Mouse (Mus musculus) heart, postnatal 0 days (tissue): ENCODE results near the gene Efhc2. TPM values are rescaled to one million over a fixed set of nuclear protein-coding genes. Genes with fewer than 3 reads are reported as not detected.

Source experiments
- ATAC-seq: fragments of 200-750 bp; cut with Nextera tagmentation; 2 replicates; pipeline ENCODE4 v1.8.0; 2017; ENCODE audit warnings: low read depth, moderate number of reproducible peaks, moderate library complexity; ENCODE audit not compliant: insufficient read depth
- DNase-seq: peaks from one replicate; pipeline ENCODE4 v3.0.0-alpha.2; 2016; ENCODE audit warnings: low spot score
- H3K27ac ChIP-seq: fragments of 300-500 bp; sonication (generic); 2 replicates; pipeline ENCODE4 v1.5.1; 2014; ENCODE audit warnings: low read depth, mild to moderate bottlenecking
- H3K27me3 ChIP-seq: fragments of 300-500 bp; sonication (generic); 2 replicates; pipeline ENCODE4 v1.6.1; 2014; ENCODE audit warnings: low read length, mixed read lengths; ENCODE audit not compliant: control insufficient read depth, insufficient read depth
- H3K36me3 ChIP-seq: fragments of 300-500 bp; sonication (generic); replicated peaks from 2 replicates; pipeline ENCODE4 v1.6.1; 2014; ENCODE audit warnings: low read length, mixed read lengths; ENCODE audit not compliant: control insufficient read depth, insufficient read depth
- H3K4me1 ChIP-seq: fragments of 300-500 bp; sonication (generic); 2 replicates; pipeline ENCODE4 v1.6.1; 2014; ENCODE audit warnings: antibody characterized with exemption; ENCODE audit not compliant: control insufficient read depth, insufficient read depth
- H3K4me2 ChIP-seq: fragments of 300-500 bp; sonication (generic); 2 replicates; pipeline ENCODE4 v1.6.1; 2014; ENCODE audit warnings: low read depth, mild to moderate bottlenecking, low read length, moderate library complexity
- H3K4me3 ChIP-seq: fragments of 300-500 bp; sonication (generic); 2 replicates; pipeline ENCODE4 v1.5.1; 2014; ENCODE audit warnings: low read depth, low read length
- H3K9ac ChIP-seq: fragments of 300-500 bp; sonication (generic); replicated peaks from 2 replicates; pipeline ENCODE4 v1.6.1; 2014; ENCODE audit warnings: low read depth, low read length, mixed read lengths
- H3K9me3 ChIP-seq: fragments of 300-500 bp; sonication (generic); replicated peaks from 2 replicates; pipeline ENCODE4 v1.6.1; 2016; ENCODE audit warnings: low read length; ENCODE audit not compliant: control insufficient read depth
- CTCF ChIP-seq: IDR thresholded peaks from 2 replicates; pipeline ENCODE4 v1.5.1; 2016; ENCODE audit warnings: antibody characterized with exemption, control low read depth, low read depth
- EP300 ChIP-seq: IDR thresholded peaks from 2 replicates; pipeline ENCODE4 v1.6.1; 2016; ENCODE audit warnings: antibody characterized with exemption, low read depth
- WGBS: fragments of 180-500 bp; shearing (Covaris S2); extraction: QIAGEN DNeasy Blood & Tissue Kit; methylation state at CpG from one replicate; pipeline ENCODE4 v1.1.7; 2014; 5-methylcytosine and 5-hydroxymethylcytosine counted together
- polyA plus RNA-seq: library from polyadenylated mRNA; unstranded; fragments of >200 nt; fragmentation: Nextera tagmentation; extraction: Ambion mirVana; gene quantifications from 2 replicates; pipeline ENCODE4 v1.2.1, GENCODE M21; 2015
- total RNA-seq: library from RNA; depleted of rRNA; stranded (reverse); fragments of >200 nt; gene quantifications from 2 replicates; pipeline ENCODE4 v1.2.3, GENCODE M21; 2014; ENCODE audit warnings: low replicate concordance; rRNA removed

The Efhc2 gene
- total RNA-seq (0.42 and 0.62 TPM in 2 replicates), polyA plus RNA-seq (0.34 and 0.38 TPM in 2 replicates)

DNA sequence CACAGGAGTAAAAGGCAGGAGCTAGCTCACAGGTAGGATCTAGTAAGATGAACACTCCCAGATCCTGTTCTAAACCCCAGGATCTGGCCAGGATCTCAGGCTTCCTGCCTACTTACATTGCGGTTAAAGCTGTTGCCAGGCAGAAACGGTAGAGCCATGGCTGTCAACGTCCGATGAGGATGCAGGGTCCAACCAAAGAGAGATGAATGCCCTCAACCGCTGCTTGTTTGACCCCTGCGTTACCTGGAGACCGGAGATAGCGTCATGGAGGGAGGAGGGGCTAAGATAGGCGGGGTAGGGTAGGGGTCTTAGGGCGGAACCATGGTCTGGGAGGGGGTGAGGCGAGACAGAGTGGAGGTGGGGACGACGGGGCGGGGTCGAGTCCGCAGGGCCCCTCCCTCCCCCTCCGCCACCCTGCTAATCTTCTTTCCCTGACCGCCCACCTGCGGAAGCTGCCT lies at the start of gene Efhc2:
Efhc2 (minus strand) TSS at position 243 of the 458 bp plus-strand sequence.
- 18% methylated on average over 14 of the region's 19 CpGs for WGBS
- ATAC-seq = no peak
- TF ChIP-seq EP300 (no peak), CTCF (no peak)

DNA sequence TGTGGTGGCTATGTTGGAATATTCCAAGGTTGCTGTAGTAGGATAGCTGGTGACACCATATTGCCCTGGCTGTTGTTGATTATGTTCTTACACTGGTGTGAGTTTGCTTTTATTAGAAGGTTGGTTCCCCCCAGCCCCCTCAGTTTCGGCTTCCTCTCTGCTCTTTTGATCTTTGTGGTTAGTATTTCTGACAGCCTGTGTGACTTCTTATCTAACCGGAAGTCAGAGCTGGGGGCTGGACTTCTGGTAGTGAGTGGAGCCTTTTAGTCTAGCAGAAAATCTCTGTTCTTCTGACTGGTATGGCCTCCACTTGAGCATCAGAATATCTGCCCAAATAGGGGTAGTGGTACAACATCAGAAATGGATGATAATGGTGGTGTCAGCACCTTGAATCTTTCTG lies 45.9 kb upstream of the Efhc2 start:
- Histone ChIP-seq H3K9me3 (no peaks in the 10 kb centered on the region), H3K4me2 (no peak overlapping the region), H3K4me3 (no peak overlapping the region), H3K36me3 (no peaks in the 10 kb centered on the region), H3K9ac (no peak overlapping the region), H3K27me3 (no peaks in the 10 kb centered on the region), H3K27ac (no peak overlapping the region), H3K4me1 (no peaks in the 10 kb centered on the region)
- no peak for TF ChIP-seq EP300
- no peak for TF ChIP-seq CTCF
- DNase-seq (no peak), ATAC-seq (no peak)
- WGBS = 36% methylated on average over 2 of the region's 2 CpGs

More for the DNA sequence above, at the start of gene Efhc2:
- H3K9ac ChIP-seq = no peak within 1 kb of the TSS; the same call in 1 of the 2 replicates
- H3K27me3 ChIP-seq = no peaks in the 10 kb centered on the region
- DNase-seq = no peak
- no peak within 1 kb of the TSS for H3K27ac ChIP-seq
- peak within 1 kb of the TSS; percentile 42 for H3K4me3 ChIP-seq
- H3K36me3 ChIP-seq = no peaks in the 10 kb centered on the region
- H3K4me1 ChIP-seq = no peaks in the 10 kb centered on the region
- no peaks in the 10 kb centered on the region for H3K9me3 ChIP-seq
- H3K4me2 ChIP-seq = peak within 1 kb of the TSS; percentile 71

DNA sequence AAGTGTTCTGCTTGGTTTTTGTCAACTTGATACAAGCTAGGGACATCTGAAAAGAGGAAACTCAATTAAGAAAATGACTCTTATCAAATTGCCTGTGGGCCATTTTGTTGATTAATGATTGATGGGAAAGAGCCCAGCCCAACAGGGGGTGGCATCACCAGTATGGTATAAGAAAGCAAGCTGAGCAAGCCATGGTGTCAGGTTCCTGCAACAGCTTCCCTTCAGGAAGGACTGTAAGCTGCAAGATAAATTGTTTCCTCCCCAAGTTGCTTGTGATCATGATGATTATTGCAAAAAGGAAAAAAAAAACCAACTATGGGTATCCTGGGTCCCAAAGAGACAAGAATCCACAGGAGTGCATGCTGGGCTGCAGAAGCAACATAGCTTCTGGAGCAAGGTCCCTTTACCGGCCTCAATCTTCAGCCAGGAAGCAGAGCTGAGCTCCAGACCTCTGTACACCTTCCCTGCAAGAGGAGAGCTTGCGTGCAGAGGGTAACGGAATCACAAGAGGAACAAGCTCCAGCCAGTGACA lies 18.8 kb downstream of the Efhc2 start:
- Histone ChIP-seq H3K9ac (no peak overlapping the region), H3K4me1 (no peaks in the 10 kb centered on the region), H3K9me3 (no peaks in the 10 kb centered on the region), H3K27me3 (no peaks in the 10 kb centered on the region), H3K36me3 (no peaks in the 10 kb centered on the region), H3K27ac (no peak overlapping the region), H3K4me3 (no peak overlapping the region), H3K4me2 (no peak overlapping the region)
- TF ChIP-seq CTCF (no peak), EP300 (no peak)
- ATAC-seq (no peak), DNase-seq (no peak)
- 65% methylated on average over 3 of the region's 3 CpGs for WGBS

DNA sequence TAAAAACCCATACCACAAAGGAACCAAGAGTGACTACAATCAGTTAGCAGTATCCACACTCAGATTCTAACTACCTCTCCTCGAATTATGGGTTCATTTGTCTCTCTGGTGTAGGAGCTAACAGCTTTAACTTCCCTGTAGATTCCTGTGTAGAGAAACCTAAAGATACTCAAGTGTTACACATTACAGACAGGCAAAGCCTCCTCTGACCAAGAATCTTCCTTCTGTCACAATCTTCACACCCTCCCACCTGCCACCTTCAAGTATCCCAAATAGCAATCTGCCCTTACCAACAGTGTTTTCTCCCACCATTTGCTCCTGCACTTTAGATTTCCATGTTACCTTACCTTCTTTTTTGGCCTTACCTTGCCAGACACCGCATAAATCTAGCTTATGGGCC lies 35.3 kb downstream of the Efhc2 start:
- TF ChIP-seq EP300 = no peak
- no peak for TF ChIP-seq CTCF
- ATAC-seq (no peak), DNase-seq (no peak)
- Histone ChIP-seq H3K9me3 (no peaks in the 10 kb centered on the region), H3K4me3 (no peak overlapping the region), H3K4me1 (no peaks in the 10 kb centered on the region), H3K36me3 (no peaks in the 10 kb centered on the region), H3K27ac (no peak overlapping the region), H3K9ac (no peak overlapping the region), H3K27me3 (no peaks in the 10 kb centered on the region), H3K4me2 (no peak overlapping the region)
- WGBS = 58% methylated on average over 2 of the region's 2 CpGs

DNA sequence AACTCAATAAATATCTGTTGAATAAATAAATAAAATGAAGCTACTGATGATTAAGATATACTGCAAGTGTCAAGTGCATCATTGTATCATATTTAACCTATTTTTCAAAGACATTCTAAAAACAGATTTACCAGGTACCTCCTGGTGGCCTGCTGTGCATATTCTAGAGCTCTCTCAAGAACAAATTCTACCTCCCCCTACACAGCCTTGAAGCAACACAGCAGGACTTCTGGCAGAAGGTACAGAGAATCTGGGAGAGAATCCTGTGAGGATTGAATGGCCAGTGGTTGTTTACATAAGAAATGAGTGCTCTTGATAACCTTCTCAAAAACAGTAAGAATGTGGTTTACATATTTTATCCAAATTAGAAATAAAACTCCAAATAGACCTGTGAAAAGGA lies 94.0 kb downstream of the Efhc2 start:
- no peaks in the 10 kb centered on the region for H3K27me3 ChIP-seq
- H3K9me3 ChIP-seq = no peaks in the 10 kb centered on the region
- H3K4me2 ChIP-seq = no peak overlapping the region
- H3K27ac ChIP-seq = no peak overlapping the region
- no peak overlapping the region for H3K9ac ChIP-seq
- DNase-seq (no peak), ATAC-seq (no peak)
- no peaks in the 10 kb centered on the region for H3K36me3 ChIP-seq
- TF ChIP-seq CTCF (no peak), EP300 (no peak)
- H3K4me3 ChIP-seq = no peak overlapping the region
- H3K4me1 ChIP-seq = no peaks in the 10 kb centered on the region

DNA sequence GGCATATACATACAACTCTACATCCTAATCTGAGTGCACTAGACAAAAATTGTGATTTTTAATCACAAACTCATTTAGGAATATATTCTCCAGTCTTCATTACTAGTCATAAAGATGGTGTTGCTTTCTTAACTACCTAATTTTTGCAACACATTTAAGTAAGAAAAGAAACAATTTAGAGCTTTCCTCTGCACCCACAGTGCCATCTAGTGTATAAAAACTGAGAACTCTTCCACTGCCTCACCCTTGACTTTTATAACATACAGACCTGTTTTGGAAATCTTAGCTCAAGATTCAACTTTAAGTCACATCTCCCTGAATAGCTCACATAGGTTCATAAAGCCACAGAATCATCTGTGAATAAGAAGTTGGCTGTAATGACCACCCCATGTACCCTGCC lies 101.7 kb downstream of the Efhc2 start:
- no peak overlapping the region for H3K9ac ChIP-seq
- no peak overlapping the region for H3K4me3 ChIP-seq
- H3K27me3 ChIP-seq = no peaks in the 10 kb centered on the region
- H3K36me3 ChIP-seq = no peaks in the 10 kb centered on the region
- ATAC-seq = no peak
- no peak overlapping the region for H3K4me2 ChIP-seq
- no peak overlapping the region for H3K27ac ChIP-seq
- TF ChIP-seq CTCF = peak; percentile 13; the same call in 1 of the 2 replicates
- no peak for TF ChIP-seq EP300
- DNase-seq = no peak
- no peaks in the 10 kb centered on the region for H3K9me3 ChIP-seq
- no peaks in the 10 kb centered on the region for H3K4me1 ChIP-seq
